Mouse (Mus musculus): ENCODE measurements around the gene Gm37240.

DNA sequence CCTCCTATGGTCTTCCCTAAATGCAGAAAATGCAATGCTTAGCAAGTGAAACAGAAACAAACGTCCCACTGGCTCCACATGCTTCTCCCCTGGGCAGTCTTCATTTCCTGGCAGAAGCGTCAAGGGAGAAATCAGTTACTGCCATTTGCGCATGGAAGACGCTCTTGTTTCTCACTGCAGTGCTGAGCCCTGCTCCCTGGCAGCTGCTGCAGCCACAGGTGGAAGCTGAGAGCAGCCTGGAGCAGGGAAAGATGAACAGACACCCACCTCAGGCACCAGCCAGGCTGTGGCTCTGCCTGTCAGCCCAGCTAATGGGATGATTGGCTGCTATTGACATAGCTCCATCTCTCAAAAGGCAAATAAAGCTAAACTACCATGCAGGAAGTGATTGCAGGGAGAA is 578.6 kb downstream of the Gm37240 start:
- no peak for TF ChIP-seq POLR2A (IDR thresholded peaks at IDR 0.05; ENCODE audit: insufficient read depth, low read length)
- no peak for TF ChIP-seq EP300 (IDR thresholded peaks at IDR 0.05; ENCODE audit: insufficient read depth, low read depth, low read length)
- no peak for TF ChIP-seq CTCF (IDR thresholded peaks at IDR 0.05; ENCODE audit: low read depth, low read length)

Data from ES-Bruce4 (cell line).